8 mouse cellular contexts compared by ENCODE assay signal in the genomic region with DNA sequence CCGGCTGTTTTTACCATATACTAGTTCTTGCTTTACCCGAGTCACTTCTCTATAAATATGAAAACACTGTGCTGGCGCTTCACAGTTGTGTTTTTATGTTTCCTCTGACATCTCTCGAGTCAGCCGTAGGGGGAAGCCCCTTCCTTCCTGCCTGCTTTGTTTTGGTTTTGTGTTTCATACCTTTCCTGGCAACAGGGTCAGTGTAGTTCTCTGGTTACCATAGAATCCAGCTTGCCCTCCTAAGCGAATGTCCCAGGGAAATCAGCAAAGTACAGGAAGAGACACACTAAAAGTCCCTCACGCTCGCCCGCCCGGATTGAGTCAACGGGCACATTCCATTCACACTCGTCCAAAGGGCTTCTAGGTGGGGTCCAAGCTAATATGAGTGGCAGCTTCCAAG.
DNase-seq lines count a peak whose midpoint lies in the region; ATAC-seq and TF ChIP-seq lines count a peak whose summit lies in the region.

No protein-coding gene starts in this region.

- no peaks in the 10 kb centered on the region for H3K79me2 ChIP-seq in liver, adult 2 months (ENCODE audit: control insufficient read depth, insufficient read depth, low read length)
- H3K79me2 ChIP-seq in myocyte (ENCODE audit: control insufficient read depth, insufficient read depth): no peaks in the 10 kb centered on the region

- peak; percentile 79 for ATAC-seq in embryonic facial prominence, embryonic 14.5 days (ENCODE audit: low read depth)
- peak; percentile 62; the same call in 1 of the 2 replicates for ATAC-seq in limb, embryonic 11.5 days (ENCODE audit: insufficient number of reproducible peaks, low FRiP score, low TSS enrichment, low read depth)
- no peak for ATAC-seq in erythroid progenitor cell, adult 5-6 weeks (replicated peaks; ENCODE audit: low FRiP score, poor library complexity, severe bottlenecking)

- no peak for DNase-seq in liver, adult 2 months (ENCODE audit: extremely low read depth, low read depth, low spot score)
- no peak for DNase-seq in liver
- peak; percentile 72 for DNase-seq in embryonic facial prominence, embryonic 14.5 days (ENCODE audit: low spot score)
- peak; percentile 27 for DNase-seq in hindbrain, embryonic 10.5 days (ENCODE audit: low spot score)
- DNase-seq in limb, embryonic 11.5 days (ENCODE audit: low spot score): peak; percentile 44
- DNase-seq in layer of hippocampus, postnatal 10 days (ENCODE audit: low spot score in 2 of 2): no peak

- no peak for TF ChIP-seq POLR2A in liver, adult 2 months (IDR thresholded peaks at IDR 0.05; ENCODE audit: extremely low read depth, insufficient read depth, low read length)
- no peak for TF ChIP-seq POLR2A in myocyte (IDR thresholded peaks at IDR 0.05; ENCODE audit: insufficient read length, low read depth)

- no peaks in the 10 kb centered on the region for H3K4me1 ChIP-seq in liver, adult 2 months (ENCODE audit: control insufficient read depth, insufficient read depth, low read length)
- peaks cover 11% of the 10 kb centered on the region; the same call in 1 of the 2 replicates for H3K4me1 ChIP-seq in embryonic facial prominence, embryonic 14.5 days (ENCODE audit: control insufficient read depth, insufficient read depth, low read length)
- peaks cover 3% of the 10 kb centered on the region; the same call in 1 of the 2 replicates for H3K4me1 ChIP-seq in hindbrain, embryonic 10.5 days (replicated peaks)
- H3K4me1 ChIP-seq in limb, embryonic 11.5 days (ENCODE audit: control insufficient read depth, insufficient read depth, low read length): no peaks in the 10 kb centered on the region

- H3K9ac ChIP-seq in liver, adult 2 months (ENCODE audit: low read depth, low read length): no peak overlapping the region
- peak overlapping the region; percentile 52 for H3K9ac ChIP-seq in embryonic facial prominence, embryonic 14.5 days (ENCODE audit: low read depth, low read length)
- no peak overlapping the region for H3K9ac ChIP-seq in limb, embryonic 11.5 days (ENCODE audit: low read length)

- no peaks in the 10 kb centered on the region for H3K36me3 ChIP-seq in liver, adult 2 months (ENCODE audit: control insufficient read depth, insufficient read depth, low read length)
- H3K36me3 ChIP-seq in embryonic facial prominence, embryonic 14.5 days (ENCODE audit: control insufficient read depth, insufficient read depth, low read length): no peaks in the 10 kb centered on the region
- no peaks in the 10 kb centered on the region for H3K36me3 ChIP-seq in hindbrain, embryonic 10.5 days
- no peaks in the 10 kb centered on the region for H3K36me3 ChIP-seq in limb, embryonic 11.5 days (ENCODE audit: control insufficient read depth, insufficient read depth, low read length)
- no peaks in the 10 kb centered on the region for H3K36me3 ChIP-seq in myocyte (ENCODE audit: control insufficient read depth, insufficient read depth)

- H3K27ac ChIP-seq in liver, adult 2 months (replicated peaks; ENCODE audit: insufficient read depth, low read depth, low read length): no peak overlapping the region
- peak overlapping the region; percentile 0; the same call in 1 of the 2 replicates for H3K27ac ChIP-seq in embryonic facial prominence, embryonic 14.5 days (replicated peaks; ENCODE audit: low read depth, low read length)
- no peak overlapping the region for H3K27ac ChIP-seq in hindbrain, embryonic 10.5 days
- no peak overlapping the region; the same call in 1 of the 2 replicates for H3K27ac ChIP-seq in limb, embryonic 11.5 days (replicated peaks; ENCODE audit: low read depth, low read length)

- WGBS in liver, adult 2 months: 56% methylated on average over 12 of the region's 12 CpGs
- 8% methylated on average over 12 of the region's 12 CpGs for WGBS in embryonic facial prominence, embryonic 14.5 days
- WGBS in hindbrain, embryonic 10.5 days: 48% methylated on average over 12 of the region's 12 CpGs
- 37% methylated on average over 12 of the region's 12 CpGs for WGBS in limb, embryonic 11.5 days

- H3K4me2 ChIP-seq in embryonic facial prominence, embryonic 14.5 days (ENCODE audit: low read depth, low read length): peak overlapping the region; percentile 53
- H3K4me2 ChIP-seq in limb, embryonic 11.5 days (ENCODE audit: low read depth, severe bottlenecking): no peak overlapping the region
- peak overlapping the region; percentile 19 for H3K4me2 ChIP-seq in myocyte (ENCODE audit: low read depth)

- TF ChIP-seq CTCF in liver, adult 2 months (IDR thresholded peaks at IDR 0.05; ENCODE audit: low read depth, low read length): no peak

- H3K27me3 ChIP-seq in liver, adult 2 months (ENCODE audit: control insufficient read depth, insufficient read depth, low read length): no peaks in the 10 kb centered on the region
- no peaks in the 10 kb centered on the region for H3K27me3 ChIP-seq in embryonic facial prominence, embryonic 14.5 days (replicated peaks; ENCODE audit: control insufficient read depth, insufficient read depth, low read length)
- no peaks in the 10 kb centered on the region for H3K27me3 ChIP-seq in hindbrain, embryonic 10.5 days (ENCODE audit: insufficient read depth, poor library complexity, severe bottlenecking)
- no peaks in the 10 kb centered on the region for H3K27me3 ChIP-seq in limb, embryonic 11.5 days (ENCODE audit: control insufficient read depth, insufficient read depth, low read length)
- no peaks in the 10 kb centered on the region for H3K27me3 ChIP-seq in myocyte (ENCODE audit: control insufficient read depth, insufficient read depth, insufficient read length)

- H3K9me3 ChIP-seq in embryonic facial prominence, embryonic 14.5 days (ENCODE audit: control insufficient read depth, low read length): no peaks in the 10 kb centered on the region
- H3K9me3 ChIP-seq in hindbrain, embryonic 10.5 days: no peaks in the 10 kb centered on the region
- no peaks in the 10 kb centered on the region for H3K9me3 ChIP-seq in limb, embryonic 11.5 days (ENCODE audit: control insufficient read depth, low read length)

- H3ac ChIP-seq in myocyte (ENCODE audit: control insufficient read depth, insufficient read length): no peak overlapping the region

- peak overlapping the region; percentile 35; the same call in 1 of the 2 replicates for H3K4me3 ChIP-seq in liver, adult 2 months (ENCODE audit: insufficient read depth, low read depth, low read length)
- H3K4me3 ChIP-seq in embryonic facial prominence, embryonic 14.5 days (ENCODE audit: low read depth, low read length): peak overlapping the region; percentile 29
- H3K4me3 ChIP-seq in hindbrain, embryonic 10.5 days: no peak overlapping the region
- H3K4me3 ChIP-seq in limb, embryonic 11.5 days (ENCODE audit: low read depth, low read length): no peak overlapping the region
- no peak overlapping the region for H3K4me3 ChIP-seq in myocyte

TF ChIP-seq in myocyte, 11 proteins besides CTCF, POLR2A, EP300 and RAD21:
- no peak for TF ChIP-seq E2F4 (IDR thresholded peaks at IDR 0.05; ENCODE audit: insufficient read depth)
- no peak for TF ChIP-seq SRF (IDR thresholded peaks at IDR 0.05; ENCODE audit: control insufficient read depth, insufficient read length, low read depth)
- no peak for TF ChIP-seq MAX (IDR thresholded peaks at IDR 0.05; ENCODE audit: low read depth)
- TF ChIP-seq USF1 (IDR thresholded peaks at IDR 0.05; ENCODE audit: low read depth): no peak
- no peak for TF ChIP-seq MYOG (IDR thresholded peaks at IDR 0.05; ENCODE audit: control insufficient read depth in 1 of 3, insufficient read depth in 1 of 3, insufficient read length in 2 of 3, low read depth in 2 of 3)
- no peak for TF ChIP-seq CEBPB (IDR thresholded peaks at IDR 0.05; ENCODE audit: insufficient read depth, poor library complexity, severe bottlenecking)
- no peak for TF ChIP-seq POLR2AphosphoS2 (IDR thresholded peaks at IDR 0.05; ENCODE audit: insufficient read length, low read depth)
- no peak for TF ChIP-seq TCF12 (IDR thresholded peaks at IDR 0.05; ENCODE audit: insufficient read depth, poor library complexity, severe bottlenecking)
- no peak for TF ChIP-seq MYOD1 (IDR thresholded peaks at IDR 0.05; ENCODE audit: control insufficient read depth in 1 of 3, insufficient read length in 2 of 3, low read depth in 2 of 3)
- no peak for TF ChIP-seq TCF3 (IDR thresholded peaks at IDR 0.05; ENCODE audit: insufficient read length, low read depth)
- TF ChIP-seq REST (IDR thresholded peaks at IDR 0.05; ENCODE audit: insufficient read depth, insufficient read length): no peak

Comparison
In these comparisons a context has a peak if more than half of its experiments do, and no peak if none do; other contexts are left out.
1. DNase-seq: peak in embryonic facial prominence, embryonic 14.5 days (single experiment), hindbrain, embryonic 10.5 days (single experiment) and limb, embryonic 11.5 days (single experiment); none in liver, adult 2 months (single experiment), liver (single experiment) and layer of hippocampus, postnatal 10 days (0 of 2).
2. H3K4me3 ChIP-seq: peak in liver, adult 2 months (single experiment) and embryonic facial prominence, embryonic 14.5 days (single experiment); none in hindbrain, embryonic 10.5 days (single experiment), limb, embryonic 11.5 days (single experiment) and myocyte (single experiment).